Mouse (Mus musculus) spleen, adult 2 months (tissue): ENCODE measurements around the gene Usp12.

Experiments
- CTCF ChIP-seq: fragments of 200-500 bp; IDR thresholded peaks from 2 replicates; pipeline ENCODE4 v1.5.1; 2011; ENCODE audit warnings: mild to moderate bottlenecking, inconsistent platforms; ENCODE audit not compliant: insufficient read depth, insufficient read length, insufficient replicate concordance; ENCODE audit errors: extremely low read depth
- POLR2A ChIP-seq: fragments of 200-500 bp; IDR thresholded peaks from 2 replicates; pipeline ENCODE4 v1.6.1; 2011; ENCODE audit warnings: low read depth, low read length, inconsistent platforms

DNA sequence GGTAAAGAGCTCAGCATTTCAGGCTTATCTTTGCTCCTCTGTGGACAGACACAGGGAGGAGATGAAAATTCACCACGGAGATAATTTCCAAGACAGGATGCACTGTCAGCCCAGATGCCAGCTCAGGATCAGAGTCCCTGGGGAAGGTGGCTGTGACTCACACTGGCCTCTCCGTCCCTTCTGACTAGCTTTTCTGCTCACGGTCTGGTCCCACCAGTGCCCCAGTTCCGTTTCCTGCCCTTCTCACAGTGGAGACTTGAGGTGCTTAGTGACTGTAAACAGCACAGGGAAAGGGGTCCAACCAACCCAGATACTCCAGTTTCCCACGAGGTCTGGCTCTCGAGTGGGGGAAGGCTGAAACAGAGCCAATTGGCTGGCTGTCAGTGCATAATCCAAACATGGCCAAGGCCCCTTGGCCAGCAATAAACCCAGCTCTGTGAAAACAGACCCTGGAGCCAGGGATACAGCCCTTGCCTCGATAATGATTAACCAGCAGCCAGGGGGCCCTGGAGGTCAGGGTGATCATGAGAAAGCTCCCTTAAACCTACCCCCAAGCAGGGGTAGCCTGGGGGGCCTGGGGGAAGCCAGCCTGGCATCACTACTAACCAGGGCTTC lies 102.3 kb downstream of the Usp12 start:
- TF ChIP-seq CTCF (no peak), POLR2A (no peak)
